Mouse (Mus musculus) kidney, postnatal 0 days (tissue): ENCODE measurements around the gene Tmem18. TPM values are rescaled to one million over a fixed set of nuclear protein-coding genes. Genes with fewer than 3 reads are reported as not detected.
A peak's percentile ranks its signal among the peaks of the same experiment; 100 is the strongest.

Experiments used
- ATAC-seq: fragments of 200-750 bp; cut with Nextera tagmentation; replicated peaks from 2 replicates; pipeline ENCODE4 v1.8.0; 2017; ENCODE audit warnings: low read depth, moderate number of reproducible peaks, moderate TSS enrichment, moderate library complexity; ENCODE audit not compliant: low FRiP score
- DNase-seq: peaks from one replicate; pipeline ENCODE4 v3.0.0-alpha.2; 2016; ENCODE audit warnings: low spot score
- H3K27ac ChIP-seq: fragments of 300-500 bp; sonication (generic); 2 replicates; pipeline ENCODE4 v1.5.1; 2014; ENCODE audit warnings: mild to moderate bottlenecking
- H3K27me3 ChIP-seq: fragments of 300-500 bp; sonication (generic); 2 replicates; pipeline ENCODE4 v1.6.1; 2014; ENCODE audit warnings: low read length, mixed read lengths; ENCODE audit not compliant: insufficient read depth
- H3K36me3 ChIP-seq: fragments of 300-500 bp; sonication (generic); 2 replicates; pipeline ENCODE4 v1.6.1; 2014; ENCODE audit warnings: low read length, mixed read lengths; ENCODE audit not compliant: insufficient read depth
- H3K4me1 ChIP-seq: fragments of 300-500 bp; sonication (generic); replicated peaks from 2 replicates; pipeline ENCODE4 v1.6.1; 2014; ENCODE audit warnings: antibody characterized with exemption, low read length, mixed read lengths; ENCODE audit not compliant: insufficient read depth
- H3K4me2 ChIP-seq: fragments of 300-500 bp; sonication (generic); 2 replicates; pipeline ENCODE4 v1.6.1; 2014; ENCODE audit warnings: mild to moderate bottlenecking, low read length, moderate library complexity, mixed read lengths
- H3K4me3 ChIP-seq: fragments of 300-500 bp; sonication (generic); replicated peaks from 2 replicates; pipeline ENCODE4 v1.5.1; 2014; ENCODE audit warnings: low read depth, low read length
- H3K9ac ChIP-seq: fragments of 300-500 bp; sonication (generic); 2 replicates; pipeline ENCODE4 v1.6.1; 2014; ENCODE audit warnings: low read depth, low read length
- H3K9me3 ChIP-seq: fragments of 300-500 bp; sonication (generic); replicated peaks from 2 replicates; pipeline ENCODE4 v1.6.1; 2016; ENCODE audit warnings: low read length, inconsistent platforms, mixed read lengths
- CTCF ChIP-seq: IDR thresholded peaks from 2 replicates; pipeline ENCODE4 v1.5.1; 2016; ENCODE audit warnings: antibody characterized with exemption, low read depth, mild to moderate bottlenecking, moderate library complexity
- WGBS: fragments of 180-500 bp; shearing (Covaris S2); extraction: QIAGEN DNeasy Blood & Tissue Kit; methylation state at CpG from one replicate; pipeline ENCODE4 v1.1.7; 2014; 5-methylcytosine and 5-hydroxymethylcytosine counted together
- polyA plus RNA-seq: library from polyadenylated mRNA; unstranded; fragments of >200 nt; fragmentation: Nextera tagmentation; extraction: Ambion mirVana; gene quantifications from 2 replicates; pipeline ENCODE4 v1.2.1, GENCODE M21; 2015

Gene Tmem18
- polyA plus RNA-seq, 1 experiment from 2014 or later: 27.5 TPM

DNA sequence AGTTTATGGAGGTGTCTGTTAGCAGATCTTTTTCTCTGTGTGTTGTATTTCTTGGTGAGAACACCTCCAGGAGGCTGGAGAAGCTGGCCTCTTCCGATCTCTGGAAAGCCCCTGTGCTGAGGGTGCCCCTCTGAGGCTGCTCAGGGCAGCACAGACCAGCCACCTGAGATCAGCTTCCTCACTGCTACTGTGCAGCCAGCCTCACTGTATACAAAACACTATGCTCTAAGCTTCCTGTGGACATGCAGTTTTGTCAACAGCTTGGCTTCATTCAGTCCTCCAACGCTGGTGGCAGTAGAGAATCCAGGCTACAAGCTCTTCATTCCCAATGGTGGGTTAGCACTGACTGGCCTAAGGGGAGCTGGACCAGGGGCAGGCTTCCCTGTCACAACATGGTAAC is 15.8 kb downstream of the Tmem18 start:
- Histone ChIP-seq H3K36me3 (no peaks in the 10 kb centered on the region), H3K4me2 (no peak overlapping the region), H3K4me1 (no peaks in the 10 kb centered on the region), H3K27ac (no peak overlapping the region), H3K27me3 (no peaks in the 10 kb centered on the region), H3K9me3 (no peaks in the 10 kb centered on the region), H3K9ac (no peak overlapping the region), H3K4me3 (no peak overlapping the region)
- 67% methylated on average over 2 of the region's 2 CpGs for WGBS
- TF ChIP-seq CTCF: no peak
- DNase-seq: no peak
- no peak for ATAC-seq

DNA sequence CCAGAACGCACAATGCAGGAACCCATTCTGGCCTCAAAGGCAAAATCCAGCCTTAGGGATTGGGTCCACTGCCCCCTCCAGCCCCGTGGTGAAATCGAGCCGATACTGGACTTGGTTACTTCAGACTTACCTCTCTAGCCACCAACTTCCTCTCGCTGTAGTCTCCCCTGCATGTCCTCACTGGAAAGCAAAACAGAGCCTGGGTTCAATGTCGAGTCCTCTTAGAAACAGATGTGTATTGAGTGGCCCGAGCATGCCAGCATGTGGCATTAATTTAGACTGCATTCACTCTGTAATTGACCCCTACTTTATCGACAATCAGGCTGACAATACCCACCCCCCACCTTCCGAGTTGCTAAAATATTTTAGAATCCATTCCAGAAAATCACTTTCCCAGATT is 19.8 kb downstream of the Tmem18 start:
- no peak overlapping the region for H3K9ac ChIP-seq
- H3K4me2 ChIP-seq: no peak overlapping the region
- no peak overlapping the region for H3K27ac ChIP-seq
- no peaks in the 10 kb centered on the region for H3K9me3 ChIP-seq
- TF ChIP-seq CTCF: no peak
- no peaks in the 10 kb centered on the region for H3K27me3 ChIP-seq
- H3K4me3 ChIP-seq: no peak overlapping the region
- WGBS: 65% methylated on average over 9 of the region's 9 CpGs
- DNase-seq: no peak
- ATAC-seq: no peak
- no peaks in the 10 kb centered on the region for H3K4me1 ChIP-seq
- no peaks in the 10 kb centered on the region for H3K36me3 ChIP-seq

DNA sequence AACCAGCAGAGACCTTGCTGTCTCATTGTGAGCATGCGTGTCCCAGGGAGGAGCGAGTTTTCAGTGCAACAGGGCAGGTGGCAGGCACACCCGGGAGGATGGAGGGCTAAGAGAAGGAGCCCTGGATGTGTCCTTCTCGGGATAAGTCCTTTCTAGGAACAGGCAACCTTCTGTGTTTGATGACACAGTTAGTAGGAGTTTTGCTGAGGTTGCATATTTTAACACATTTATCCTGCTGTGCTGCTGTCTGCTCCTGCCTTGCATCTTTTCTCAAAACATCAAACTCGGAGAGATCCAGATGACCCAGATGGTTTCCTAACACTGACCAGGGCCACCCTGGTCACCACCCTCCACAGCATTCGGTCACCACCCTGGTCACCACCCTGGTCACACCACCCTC is 20.6 kb downstream of the Tmem18 start:
- no peak for TF ChIP-seq CTCF
- H3K4me2 ChIP-seq: no peak overlapping the region
- no peaks in the 10 kb centered on the region for H3K4me1 ChIP-seq
- no peak overlapping the region for H3K27ac ChIP-seq
- H3K36me3 ChIP-seq: no peaks in the 10 kb centered on the region
- H3K9me3 ChIP-seq: no peaks in the 10 kb centered on the region
- DNase-seq (no peak), ATAC-seq (no peak)
- 86% methylated on average over 6 of the region's 6 CpGs for WGBS
- no peak overlapping the region for H3K4me3 ChIP-seq
- H3K27me3 ChIP-seq: no peaks in the 10 kb centered on the region
- no peak overlapping the region for H3K9ac ChIP-seq

DNA sequence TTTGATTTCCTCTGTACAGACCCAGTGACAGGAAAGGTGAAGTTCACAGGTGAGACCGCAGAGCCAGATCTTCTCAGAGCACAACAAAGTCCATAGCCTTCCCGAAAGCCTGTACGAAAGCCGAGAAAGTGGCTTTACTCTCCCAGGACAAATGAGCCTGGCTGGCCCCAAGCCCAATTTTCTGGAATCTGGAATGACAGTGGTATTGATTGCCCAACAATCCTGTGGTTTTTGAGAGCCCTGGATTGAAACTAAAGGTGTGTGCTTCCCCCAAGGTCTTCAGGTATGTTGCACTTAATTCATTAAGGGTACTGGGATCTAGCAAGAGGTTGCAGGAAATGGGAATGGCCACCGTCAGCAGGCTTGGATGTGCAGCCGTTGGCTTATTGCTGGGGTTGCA is 21.7 kb downstream of the Tmem18 start:
- ATAC-seq: no peak
- WGBS: 90% methylated on average over 6 of the region's 6 CpGs

DNA sequence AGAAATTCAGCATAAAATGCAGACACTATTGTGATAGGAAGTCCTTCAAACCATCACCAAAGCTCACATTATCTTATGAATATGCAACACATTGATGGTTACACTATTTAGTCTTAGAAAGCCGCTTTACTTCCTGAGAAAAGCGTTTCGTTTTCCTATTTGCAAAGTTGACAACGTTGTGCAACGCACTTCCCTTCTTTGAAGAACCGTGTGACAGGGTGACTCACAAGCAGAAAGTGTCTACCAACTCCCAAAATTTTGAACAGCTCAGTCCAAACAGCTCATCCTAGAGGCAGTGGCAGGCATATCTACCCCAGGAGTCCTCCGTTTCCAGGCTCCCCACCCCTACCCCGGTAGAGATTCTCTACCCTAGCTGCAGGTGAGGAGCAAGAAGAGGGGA is 22.5 kb downstream of the Tmem18 start:
- WGBS: 79% methylated on average over 8 of the region's 8 CpGs
- no peak overlapping the region for H3K9ac ChIP-seq
- H3K9me3 ChIP-seq: no peaks in the 10 kb centered on the region
- no peaks in the 10 kb centered on the region for H3K36me3 ChIP-seq
- H3K27me3 ChIP-seq: no peaks in the 10 kb centered on the region
- DNase-seq (no peak), ATAC-seq (no peak)
- H3K4me2 ChIP-seq: no peak overlapping the region
- no peak for TF ChIP-seq CTCF
- H3K4me3 ChIP-seq: no peak overlapping the region
- H3K4me1 ChIP-seq: no peaks in the 10 kb centered on the region
- no peak overlapping the region for H3K27ac ChIP-seq

More for the DNA sequence above, 21.7 kb downstream of the Tmem18 start:
- no peaks in the 10 kb centered on the region for H3K9me3 ChIP-seq
- H3K4me2 ChIP-seq: no peak overlapping the region
- H3K9ac ChIP-seq: no peak overlapping the region
- H3K4me1 ChIP-seq: no peaks in the 10 kb centered on the region
- H3K27ac ChIP-seq: no peak overlapping the region
- no peaks in the 10 kb centered on the region for H3K27me3 ChIP-seq
- TF ChIP-seq CTCF: no peak
- no peaks in the 10 kb centered on the region for H3K36me3 ChIP-seq
- DNase-seq: no peak
- no peak overlapping the region for H3K4me3 ChIP-seq

DNA sequence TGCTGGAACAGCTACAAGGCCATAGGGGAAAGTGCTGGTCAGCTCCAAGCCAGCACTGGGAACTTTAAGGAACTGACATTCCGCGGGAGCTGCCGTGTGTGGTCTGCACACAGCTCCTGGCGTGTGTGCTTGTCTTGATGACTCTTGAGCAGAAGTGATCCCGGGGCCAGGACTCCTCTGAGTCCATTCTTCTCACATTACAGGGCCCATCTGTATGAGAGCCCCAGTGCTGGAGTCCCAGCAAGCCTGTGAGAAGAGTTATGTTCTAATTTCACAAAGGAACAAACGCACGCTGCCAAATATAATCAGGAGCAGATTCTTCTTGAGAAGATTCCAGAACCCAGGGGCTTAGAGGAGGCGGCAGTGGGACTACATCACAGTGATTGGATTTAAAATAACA is 34.2 kb downstream of the Tmem18 start:
- Histone ChIP-seq H3K27me3 (no peaks in the 10 kb centered on the region), H3K9ac (no peak overlapping the region), H3K9me3 (no peaks in the 10 kb centered on the region), H3K4me1 (no peaks in the 10 kb centered on the region), H3K36me3 (no peaks in the 10 kb centered on the region), H3K27ac (no peak overlapping the region), H3K4me3 (no peak overlapping the region), H3K4me2 (no peak overlapping the region)
- TF ChIP-seq CTCF: no peak
- ATAC-seq (peak; percentile 49; the same call in 1 of the 2 replicates), DNase-seq (peak; percentile 85)
- 18% methylated on average over 8 of the region's 8 CpGs for WGBS

DNA sequence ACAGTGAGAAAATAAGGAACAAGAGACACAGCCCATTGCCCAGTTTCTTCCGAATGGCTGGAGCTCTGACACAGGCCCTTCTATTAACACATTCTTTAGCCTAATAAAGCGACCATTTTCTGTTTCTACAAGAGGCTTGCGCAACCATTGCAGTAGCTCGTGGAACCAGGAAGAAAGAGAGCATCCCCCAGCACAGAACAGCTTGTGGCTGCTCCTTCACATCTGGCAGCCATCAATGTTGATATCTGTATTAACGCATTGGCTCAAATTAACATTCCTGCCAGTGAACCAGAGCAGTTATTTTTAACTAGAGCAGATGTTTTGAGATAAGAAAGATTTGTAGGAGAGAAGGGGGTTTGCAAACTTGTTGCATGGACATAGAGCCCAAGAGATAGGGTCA is 44.2 kb downstream of the Tmem18 start:
- H3K27ac ChIP-seq: no peak overlapping the region; the same call in 1 of the 2 replicates
- 46% methylated on average over 5 of the region's 5 CpGs for WGBS
- ATAC-seq: no peak

More for the DNA sequence above, 44.2 kb downstream of the Tmem18 start:
- Histone ChIP-seq H3K4me1 (no peaks in the 10 kb centered on the region), H3K4me2 (no peak overlapping the region), H3K9me3 (no peaks in the 10 kb centered on the region), H3K4me3 (no peak overlapping the region), H3K36me3 (no peaks in the 10 kb centered on the region), H3K27me3 (no peaks in the 10 kb centered on the region), H3K9ac (no peak overlapping the region)
- TF ChIP-seq CTCF: no peak
- peak; percentile 71 for DNase-seq
